ENCODE assay signal across 12 mouse cellular contexts in the genomic region with DNA sequence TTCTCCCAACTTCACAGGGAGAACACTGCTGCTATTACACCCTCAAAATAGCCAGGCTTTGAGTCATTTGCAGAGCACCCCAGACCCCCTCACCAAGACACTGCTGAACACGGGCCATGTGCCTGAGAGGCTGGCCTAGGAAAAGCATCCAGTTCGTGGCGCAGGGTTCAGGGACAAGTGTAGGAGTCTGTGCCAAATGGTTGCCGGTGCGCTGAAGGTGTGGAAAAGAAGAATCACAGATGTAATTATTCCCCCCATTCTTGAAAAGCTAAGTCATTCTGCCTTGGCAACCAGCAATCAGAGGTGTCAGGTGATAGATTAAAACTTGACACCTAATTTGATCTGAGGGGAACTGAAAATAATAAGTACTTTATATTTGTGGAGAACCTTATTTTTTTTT.
"Had no signal": no experiment of that assay in that cellular context is flagged by ENCODE, and none has a peak within 500 bp of the region (broad histone marks: within the 10 kb centered on the region; RNA-seq: fewer than 3 reads in every experiment).

No protein-coding gene starts in this region.

- DNase-seq: kidney, postnatal 10 days; kidney, postnatal 4 days; liver; lung, embryonic 14.5 days; midbrain, embryonic 14.5 days; right cerebral cortex, adult 18-20 months; right cerebral cortex, postnatal 25 days had no signal

- H3K4me3 ChIP-seq: layer of hippocampus, adult 2 months; limb, embryonic 12.5 days; myocyte; neural tube, embryonic 15.5 days had no signal

- H3K27me3 ChIP-seq: neural tube, embryonic 15.5 days had no signal

- H3K9me3 ChIP-seq: neural tube, embryonic 15.5 days had no signal

- H3K4me2 ChIP-seq: limb, embryonic 12.5 days; lung, embryonic 14.5 days; neural tube, embryonic 15.5 days had no signal

- H3K9ac ChIP-seq: limb, embryonic 12.5 days; liver, embryonic 14.5 days; lung, embryonic 14.5 days; neural tube, embryonic 15.5 days had no signal

- H3K27ac ChIP-seq: layer of hippocampus, adult 2 months; limb, embryonic 12.5 days; liver, embryonic 14.5 days; neural tube, embryonic 15.5 days had no signal

- H3K36me3 ChIP-seq: limb, embryonic 12.5 days; neural tube, embryonic 15.5 days had no signal
